Mouse (Mus musculus) neural tube, embryonic 11.5 days (tissue): ENCODE results near the gene Gmnn. TPM values are rescaled to one million over a fixed set of nuclear protein-coding genes. Genes with fewer than 3 reads are reported as not detected.

ENCODE experiments used
- ATAC-seq: fragments of 200-750 bp; cut with Nextera tagmentation; 2 replicates; pipeline ENCODE4 v1.8.0; 2017; ENCODE audit warnings: moderate number of reproducible peaks, mild to moderate bottlenecking, moderate TSS enrichment, moderate library complexity; ENCODE audit not compliant: insufficient read depth, low FRiP score, low TSS enrichment
- DNase-seq: peaks from one replicate; pipeline ENCODE4 v3.0.0-alpha.2; 2015; ENCODE audit warnings: low spot score
- H3K27ac ChIP-seq: fragments of 300-500 bp; sonication (generic); 2 replicates; pipeline ENCODE4 v1.5.1; 2014; ENCODE audit warnings: low read depth, mild to moderate bottlenecking, low read length
- H3K27me3 ChIP-seq: fragments of 300-500 bp; sonication (generic); 2 replicates; pipeline ENCODE4 v1.6.1; 2014; ENCODE audit warnings: mild to moderate bottlenecking, low read length, mixed read lengths; ENCODE audit not compliant: control insufficient read depth, insufficient read depth
- H3K36me3 ChIP-seq: fragments of 300-500 bp; sonication (generic); 2 replicates; pipeline ENCODE4 v1.6.1; 2014; ENCODE audit warnings: mild to moderate bottlenecking, low read length, moderate library complexity, mixed read lengths; ENCODE audit not compliant: control insufficient read depth, insufficient read depth
- H3K4me1 ChIP-seq: fragments of 300-500 bp; sonication (generic); 2 replicates; pipeline ENCODE4 v1.6.1; 2014; ENCODE audit warnings: low read length, mixed read lengths; ENCODE audit not compliant: control insufficient read depth, insufficient read depth
- H3K4me2 ChIP-seq: fragments of 300-500 bp; sonication (generic); 2 replicates; pipeline ENCODE4 v1.6.1; 2014; ENCODE audit warnings: low read depth, mild to moderate bottlenecking, moderate library complexity
- H3K4me3 ChIP-seq: fragments of 300-500 bp; sonication (generic); 2 replicates; pipeline ENCODE4 v1.5.1; 2014; ENCODE audit warnings: low read depth, low read length
- H3K9ac ChIP-seq: fragments of 300-500 bp; sonication (generic); 2 replicates; pipeline ENCODE4 v1.6.1; 2014; ENCODE audit warnings: mild to moderate bottlenecking, low read length
- H3K9me3 ChIP-seq: fragments of 300-500 bp; sonication (generic); 2 replicates; pipeline ENCODE4 v1.6.1; 2016; ENCODE audit warnings: low read length; ENCODE audit not compliant: control insufficient read depth
- WGBS: fragments of 180-500 bp; shearing (Covaris S2); extraction: QIAGEN DNeasy Blood & Tissue Kit; methylation state at CpG from one replicate; pipeline ENCODE4 v1.1.7; 2014; 5-methylcytosine and 5-hydroxymethylcytosine counted together
- polyA plus RNA-seq: library from polyadenylated mRNA; unstranded; fragments of >200 nt; fragmentation: Nextera tagmentation; extraction: Ambion mirVana; gene quantifications from 2 replicates; pipeline ENCODE4 v1.2.1, GENCODE M21; 2014

Gmnn gene
- polyA plus RNA-seq, 1 experiment from 2014 or later: 110 TPM

GRCm38 (mm10) chr13:24710968-24711367, 50.8 kb downstream of the Gmnn start:
- no peak for ATAC-seq
- no peaks in the 10 kb centered on the region for H3K9me3 ChIP-seq
- H3K9ac ChIP-seq: no peak overlapping the region
- H3K36me3 ChIP-seq: no peaks in the 10 kb centered on the region
- H3K4me1 ChIP-seq: 0 out of 2 replicates have a peak, but pooled peaks cover 8% of the 10 kb centered on the region
- H3K4me2 ChIP-seq: no peak overlapping the region
- 57% methylated on average over 7 of the region's 7 CpGs for WGBS
- no peak overlapping the region for H3K27ac ChIP-seq
- H3K27me3 ChIP-seq: no peaks in the 10 kb centered on the region
- DNase-seq: no peak
- H3K4me3 ChIP-seq: no peak overlapping the region

GRCm38 (mm10) chr13:24709656-24710396, 51.9 kb downstream of the Gmnn start:
- no peak overlapping the region for H3K4me3 ChIP-seq
- WGBS: 73% methylated on average over 12 of the region's 12 CpGs
- H3K27ac ChIP-seq: no peak overlapping the region
- ATAC-seq (no peak), DNase-seq (no peak)
- no peak overlapping the region for H3K4me2 ChIP-seq
- H3K9ac ChIP-seq: no peak overlapping the region
- no peaks in the 10 kb centered on the region for H3K4me1 ChIP-seq
- no peaks in the 10 kb centered on the region for H3K36me3 ChIP-seq
- H3K27me3 ChIP-seq: no peaks in the 10 kb centered on the region
- H3K9me3 ChIP-seq: no peaks in the 10 kb centered on the region

GRCm38 (mm10) chr13:24702128-24702527, 59.6 kb downstream of the Gmnn start:
- H3K27ac ChIP-seq: no peak overlapping the region
- no peaks in the 10 kb centered on the region for H3K9me3 ChIP-seq
- H3K4me2 ChIP-seq: no peak overlapping the region
- ATAC-seq (no peak), DNase-seq (no peak)
- no peak overlapping the region for H3K9ac ChIP-seq
- no peak overlapping the region for H3K4me3 ChIP-seq
- H3K4me1 ChIP-seq: no peaks in the 10 kb centered on the region
- H3K27me3 ChIP-seq: no peaks in the 10 kb centered on the region
- WGBS: 89% methylated on average over 5 of the region's 5 CpGs
- H3K36me3 ChIP-seq: no peaks in the 10 kb centered on the region

Other genes starting within 250 kb of the Gmnn start
- 6.2 and 7.2 TPM in 2 replicates for gene Ripor2, start 179.7 kb downstream of the Gmnn start, polyA plus RNA-seq
- not detected in 2 replicates for gene Armh2, start 20.7 kb downstream of the Gmnn start, polyA plus RNA-seq
- 18.8 and 22.0 TPM in 2 replicates for gene BC005537, start 39.7 kb upstream of the Gmnn start, polyA plus RNA-seq
- gene Acot13, start 69.6 kb upstream of the Gmnn start, polyA plus RNA-seq: 48.5 and 55.1 TPM in 2 replicates
- 62.8 and 66.7 TPM in 2 replicates for gene Tdp2, start 69.8 kb upstream of the Gmnn start, polyA plus RNA-seq
- 0.53 and 1.2 TPM in 2 replicates for gene D130043K22Rik, start 83.2 kb upstream of the Gmnn start, polyA plus RNA-seq
- gene Aldh5a1, start 175.7 kb upstream of the Gmnn start, polyA plus RNA-seq: 7.1 and 7.9 TPM in 2 replicates
- gene Gpld1, start 181.2 kb upstream of the Gmnn start, polyA plus RNA-seq: 0.43 and 0.76 TPM in 2 replicates